Mouse (Mus musculus) midbrain, postnatal 0 days (tissue): Measurements from ENCODE around the gene Fat4. TPM values are rescaled to one million over a fixed set of nuclear protein-coding genes. Genes with fewer than 3 reads are reported as not detected.
A peak's percentile ranks its signal among the peaks of the same experiment; 100 is the strongest.

ENCODE experiments used
- ATAC-seq: fragments of 200-750 bp; cut with Nextera tagmentation; 2 replicates; pipeline ENCODE4 v1.8.0; 2017; ENCODE audit warnings: moderate number of reproducible peaks, mild to moderate bottlenecking, moderate TSS enrichment, moderate library complexity; ENCODE audit not compliant: low FRiP score
- DNase-seq: peaks from one replicate; pipeline ENCODE4 v3.0.0-alpha.2; 2015; ENCODE audit warnings: low spot score
- H3K27ac ChIP-seq: fragments of 300-500 bp; sonication (generic); 2 replicates; pipeline ENCODE4 v1.5.1; 2014; ENCODE audit warnings: low read depth, mild to moderate bottlenecking, low read length, mixed read lengths
- H3K27me3 ChIP-seq: fragments of 300-500 bp; sonication (generic); 2 replicates; pipeline ENCODE4 v1.6.1; 2014; ENCODE audit warnings: low read length, control low read depth, mixed read lengths; ENCODE audit not compliant: insufficient read depth
- H3K36me3 ChIP-seq: fragments of 300-500 bp; sonication (generic); 2 replicates; pipeline ENCODE4 v1.6.1; 2014; ENCODE audit warnings: low read length, control low read depth, mixed read lengths; ENCODE audit not compliant: insufficient read depth
- H3K4me1 ChIP-seq: fragments of 300-500 bp; sonication (generic); 2 replicates; pipeline ENCODE4 v1.6.1; 2014; ENCODE audit warnings: mild to moderate bottlenecking, control low read depth, antibody characterized with exemption, low read length, mixed read lengths; ENCODE audit not compliant: insufficient read depth
- H3K4me2 ChIP-seq: fragments of 300-500 bp; sonication (generic); 2 replicates; pipeline ENCODE4 v1.6.1; 2014; ENCODE audit warnings: low read depth, mild to moderate bottlenecking, low read length, mixed read lengths; ENCODE audit not compliant: poor library complexity, severe bottlenecking
- H3K4me3 ChIP-seq: fragments of 300-500 bp; sonication (generic); 2 replicates; pipeline ENCODE4 v1.5.1; 2014; ENCODE audit warnings: low read depth, mild to moderate bottlenecking, low read length, moderate library complexity
- H3K9ac ChIP-seq: fragments of 300-500 bp; sonication (generic); replicated peaks from 2 replicates; pipeline ENCODE4 v1.6.1; 2014; ENCODE audit warnings: mild to moderate bottlenecking, low read length, moderate library complexity, mixed read lengths; ENCODE audit not compliant: poor library complexity, severe bottlenecking
- H3K9me3 ChIP-seq: fragments of 300-500 bp; sonication (generic); 2 replicates; pipeline ENCODE4 v1.6.1; 2016; ENCODE audit warnings: low read length, control low read depth
- CTCF ChIP-seq: IDR thresholded peaks from 2 replicates; pipeline ENCODE4 v1.5.1; 2016; ENCODE audit warnings: antibody characterized with exemption, mild to moderate bottlenecking
- WGBS: fragments of 180-500 bp; shearing (Covaris S2); extraction: QIAGEN DNeasy Blood & Tissue Kit; methylation state at CpG from one replicate; pipeline ENCODE4 v1.1.7; 2014; 5-methylcytosine and 5-hydroxymethylcytosine counted together
- polyA plus RNA-seq: library from polyadenylated mRNA; unstranded; fragments of >200 nt; fragmentation: Nextera tagmentation; extraction: Ambion mirVana; gene quantifications from 2 replicates; pipeline ENCODE4 v1.2.1, GENCODE M21; 2015
- total RNA-seq: library from RNA; depleted of rRNA; stranded (reverse); fragments of >200 nt; gene quantifications from 2 replicates; pipeline ENCODE4 v1.2.3, GENCODE M21; 2014

The Fat4 gene
- total and polyA plus RNA-seq, 2 experiments from 2014 or later, result 5.0 to 79.1 TPM

DNA sequence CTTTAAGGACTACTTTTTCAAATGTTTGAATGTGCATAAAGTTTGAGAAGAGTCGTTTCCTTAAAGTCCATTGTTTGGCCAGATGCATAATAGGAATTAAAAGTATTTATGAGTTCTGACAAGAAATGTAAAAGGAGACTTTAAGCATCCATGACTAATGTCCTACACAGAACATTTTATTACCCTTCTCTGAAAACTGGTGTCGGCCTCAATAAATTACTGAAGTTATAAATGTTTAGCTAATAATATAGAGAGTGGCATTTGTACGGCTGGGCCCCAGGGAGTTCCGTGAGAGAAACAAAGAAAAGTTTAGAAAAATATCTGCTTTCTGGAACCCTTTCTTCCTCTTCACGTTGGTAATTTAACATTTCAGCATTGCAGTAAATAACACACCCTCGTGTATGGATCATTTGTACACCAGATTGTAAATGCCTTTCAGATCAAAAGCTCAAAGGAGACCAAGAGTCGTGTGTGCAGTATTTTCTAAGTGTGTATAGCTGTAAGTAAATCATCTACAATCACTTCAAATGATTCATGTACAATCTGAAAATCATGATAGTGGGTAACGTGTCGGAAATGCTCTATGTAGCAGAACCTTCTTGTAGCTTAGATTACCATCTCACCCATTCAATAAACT, 69.4 kb downstream of the Fat4 start:
- Histone ChIP-seq H3K4me2 (no peak overlapping the region), H3K36me3 (peaks cover 4% of the 10 kb centered on the region), H3K9me3 (no peaks in the 10 kb centered on the region), H3K27me3 (no peaks in the 10 kb centered on the region), H3K9ac (no peak overlapping the region), H3K27ac (no peak overlapping the region), H3K4me3 (no peak overlapping the region), H3K4me1 (no peaks in the 10 kb centered on the region)
- ATAC-seq (no peak), DNase-seq (no peak)
- TF ChIP-seq CTCF, result no peak
- 87% methylated on average over 9 of the region's 9 CpGs for WGBS

DNA sequence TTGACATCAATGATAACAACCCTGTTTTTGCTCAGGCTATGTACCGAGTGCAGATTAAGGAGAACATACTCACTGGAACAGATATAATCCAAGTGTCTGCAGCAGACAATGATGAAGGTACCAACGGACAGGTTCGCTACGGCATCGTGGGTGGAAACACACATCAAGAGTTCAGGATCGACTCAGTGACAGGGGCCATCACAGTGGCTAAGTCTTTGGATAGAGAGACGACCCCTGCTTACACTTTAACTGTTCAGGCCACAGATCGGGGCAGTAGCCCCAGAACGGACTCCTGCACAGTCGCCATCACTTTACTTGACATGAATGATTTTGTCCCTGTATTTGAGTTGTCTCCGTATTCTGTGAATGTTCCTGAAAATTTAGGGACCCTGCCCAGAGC, 70.4 kb downstream of the Fat4 start:
- Histone ChIP-seq H3K9me3 (no peaks in the 10 kb centered on the region), H3K27me3 (no peaks in the 10 kb centered on the region), H3K27ac (no peak overlapping the region), H3K9ac (no peak overlapping the region), H3K4me1 (no peaks in the 10 kb centered on the region), H3K4me3 (no peak overlapping the region), H3K36me3 (peaks cover 4% of the 10 kb centered on the region), H3K4me2 (no peak overlapping the region)
- DNase-seq (no peak), ATAC-seq (no peak)
- no peak for TF ChIP-seq CTCF
- 96% methylated on average over 11 of the region's 11 CpGs for WGBS

DNA sequence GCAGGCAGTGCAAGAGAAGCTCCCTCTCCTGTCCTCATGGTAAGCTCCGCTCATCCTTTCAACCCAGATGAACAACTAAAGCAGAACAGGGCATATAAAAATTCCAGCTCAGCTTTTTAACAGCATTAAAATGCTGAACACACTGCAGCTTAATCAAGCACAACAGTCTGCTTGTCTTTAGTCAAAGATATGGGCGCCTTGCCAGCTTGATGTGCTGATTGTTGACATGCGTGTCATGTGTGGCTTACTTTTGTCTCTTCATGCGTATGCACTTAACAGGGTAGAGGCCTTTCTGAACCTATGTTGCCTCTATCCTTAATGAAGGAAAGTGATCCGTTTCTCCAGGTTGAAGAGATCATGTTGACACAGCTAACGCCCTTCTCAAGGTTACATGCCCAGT, 75.6 kb downstream of the Fat4 start:
- Histone ChIP-seq H3K27ac (no peak overlapping the region), H3K4me3 (no peak overlapping the region), H3K9me3 (no peaks in the 10 kb centered on the region), H3K4me2 (no peak overlapping the region), H3K9ac (no peak overlapping the region), H3K27me3 (no peaks in the 10 kb centered on the region), H3K36me3 (peaks cover under 1% of the 10 kb centered on the region; the same call in 1 of the 2 replicates), H3K4me1 (no peaks in the 10 kb centered on the region)
- WGBS, result 60% methylated on average over 6 of the region's 6 CpGs
- ATAC-seq (no peak), DNase-seq (peak; percentile 52)
- TF ChIP-seq CTCF, result no peak

DNA sequence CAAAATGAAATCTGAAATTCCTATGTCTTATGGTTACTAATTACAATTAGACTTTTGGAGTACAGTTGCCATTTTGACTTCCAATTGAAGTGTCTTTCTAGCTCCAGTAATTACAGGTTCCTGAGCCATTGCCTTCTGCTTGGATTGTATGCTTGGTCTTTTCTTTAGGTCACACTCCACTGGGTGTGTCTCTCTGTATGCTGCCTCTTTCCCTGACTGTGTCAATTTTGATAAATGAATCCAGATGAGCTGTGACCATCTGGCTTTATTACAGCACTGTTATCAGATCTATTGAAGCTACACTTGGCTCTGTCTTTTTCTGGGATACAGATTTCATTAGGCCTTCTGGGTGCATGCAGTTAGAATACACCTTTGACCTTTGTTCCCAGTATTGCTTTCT, 80.7 kb downstream of the Fat4 start:
- no peaks in the 10 kb centered on the region for H3K9me3 ChIP-seq
- H3K27me3 ChIP-seq, result no peaks in the 10 kb centered on the region
- ATAC-seq (no peak), DNase-seq (no peak)
- no peak overlapping the region for H3K9ac ChIP-seq
- no peak overlapping the region for H3K27ac ChIP-seq
- no peak overlapping the region for H3K4me2 ChIP-seq
- TF ChIP-seq CTCF, result no peak
- no peaks in the 10 kb centered on the region for H3K36me3 ChIP-seq
- no peak overlapping the region for H3K4me3 ChIP-seq
- no peaks in the 10 kb centered on the region for H3K4me1 ChIP-seq

DNA sequence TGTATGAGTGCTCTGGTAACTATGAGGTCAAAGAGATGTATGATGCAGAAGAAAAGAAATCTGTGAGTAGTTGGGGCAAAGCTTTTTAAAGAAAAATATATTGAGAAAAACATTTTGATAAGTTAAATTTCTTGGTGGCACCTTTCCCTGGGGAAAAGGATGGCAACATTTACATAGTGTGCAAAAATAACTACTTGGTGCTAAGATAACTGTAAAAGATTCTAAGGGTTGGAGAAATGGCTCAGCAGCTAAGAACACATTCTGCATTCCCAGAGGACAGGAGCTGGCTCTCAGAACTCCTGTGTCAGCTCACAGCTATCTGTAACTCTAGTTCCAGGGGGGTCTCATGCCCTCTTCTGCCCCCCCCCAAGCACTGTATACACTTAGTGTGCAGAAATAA, 99.6 kb downstream of the Fat4 start:
- no peaks in the 10 kb centered on the region for H3K27me3 ChIP-seq
- H3K4me3 ChIP-seq, result no peak overlapping the region
- no peaks in the 10 kb centered on the region for H3K4me1 ChIP-seq
- no peak for TF ChIP-seq CTCF
- H3K36me3 ChIP-seq, result peaks cover 12% of the 10 kb centered on the region
- no peak overlapping the region for H3K27ac ChIP-seq
- no peak overlapping the region for H3K9ac ChIP-seq
- ATAC-seq, result no peak
- H3K4me2 ChIP-seq, result no peak overlapping the region
- DNase-seq, result no peak
- H3K9me3 ChIP-seq, result no peaks in the 10 kb centered on the region

DNA sequence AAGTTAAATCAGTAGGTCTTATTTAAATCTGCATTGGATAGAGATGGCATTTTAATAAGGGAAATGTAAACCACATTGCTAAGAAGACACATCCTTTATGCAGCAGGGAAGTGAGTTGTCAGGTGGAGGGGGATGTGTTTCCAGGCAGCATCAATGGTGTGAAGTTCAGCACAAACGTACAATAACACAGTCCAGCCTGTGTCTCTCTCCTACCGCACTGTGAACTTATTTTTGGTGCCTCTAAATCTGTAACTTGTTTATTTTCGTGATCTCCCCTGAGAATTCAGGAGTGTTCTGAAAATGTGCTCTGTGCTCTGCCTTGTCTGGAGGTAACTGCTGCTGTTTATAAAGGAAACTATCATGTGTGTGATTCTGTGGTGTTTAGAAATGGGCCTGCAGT, 102.4 kb downstream of the Fat4 start:
- DNase-seq, result no peak
- WGBS, result 74% methylated on average over 3 of the region's 3 CpGs
- Histone ChIP-seq H3K9me3 (no peaks in the 10 kb centered on the region), H3K4me3 (no peak overlapping the region), H3K27me3 (no peaks in the 10 kb centered on the region), H3K9ac (no peak overlapping the region), H3K4me2 (no peak overlapping the region), H3K36me3 (no peaks in the 10 kb centered on the region), H3K27ac (no peak overlapping the region), H3K4me1 (no peaks in the 10 kb centered on the region)
- ATAC-seq, result no peak
- TF ChIP-seq CTCF, result no peak
